Mouse (Mus musculus) cortical plate, adult 2 months (tissue): ENCODE data around the gene Zfp773.

ENCODE experiments used
- CTCF ChIP-seq: fragments of 200-500 bp; IDR thresholded peaks from 2 replicates; pipeline ENCODE4 v1.5.1; 2011; ENCODE audit warnings: mild to moderate bottlenecking, control low read depth, low read length; ENCODE audit not compliant: insufficient read depth; ENCODE audit errors: extremely low read depth
- POLR2A ChIP-seq: fragments of 200-500 bp; IDR thresholded peaks from 2 replicates; pipeline ENCODE4 v1.6.1; 2011; ENCODE audit warnings: mild to moderate bottlenecking, low read length, control low read depth; ENCODE audit not compliant: insufficient read depth; ENCODE audit errors: extremely low read depth

- TF ChIP-seq CTCF, result no peak
- no peak for TF ChIP-seq POLR2A
Observed at GRCm38 (mm10) chr7:7144215-7144614, 7.7 kb upstream of the Zfp773 start.
